Mouse (Mus musculus) heart, adult 8-10 months (tissue): Measurements from ENCODE around the gene Tnfaip6. TPM values are rescaled to one million over a fixed set of nuclear protein-coding genes. Genes with fewer than 3 reads are reported as not detected.
"Not testable (repeated sequence)": the region's sequence is repeated elsewhere in the genome, so short reads cannot be mapped to it uniquely, and the experiment has no call there.

Source experiments
- DNase-seq: peaks from one replicate; pipeline ENCODE4 v3.0.0; 2022; ENCODE audit warnings: low spot score
- total RNA-seq, 4 experiments: library from RNA; stranded (reverse); gene quantifications; 2 replicates each; pipeline ENCODE4 v1.2.4; 2022

Tnfaip6 gene
- total RNA-seq, result under 1 TPM; 0.59 to 0.86 (median 0.67) TPM

DNA sequence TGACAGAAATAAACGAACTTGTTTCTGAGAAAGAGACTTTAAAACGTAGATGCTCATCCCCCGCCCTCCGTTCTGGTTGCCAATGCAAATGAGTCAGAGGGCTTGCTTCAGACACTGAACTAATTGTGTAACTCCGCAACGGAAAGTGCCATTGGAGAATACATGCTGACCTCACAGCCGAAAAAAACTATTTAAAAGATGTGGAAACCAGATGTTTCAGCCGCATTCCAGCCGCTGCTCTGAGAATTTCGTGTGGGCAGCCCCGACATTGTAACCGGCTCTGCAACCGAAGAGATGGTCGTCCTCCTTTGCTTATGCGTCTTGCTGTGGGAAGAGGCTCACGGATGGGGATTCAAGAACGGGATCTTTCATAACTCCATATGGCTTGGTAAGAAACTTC is at the start of gene Tnfaip6:
Gene Tnfaip6 (plus strand): TSS at position 128 of the 400 bp plus-strand sequence.
- peak; percentile 83 for DNase-seq

DNA sequence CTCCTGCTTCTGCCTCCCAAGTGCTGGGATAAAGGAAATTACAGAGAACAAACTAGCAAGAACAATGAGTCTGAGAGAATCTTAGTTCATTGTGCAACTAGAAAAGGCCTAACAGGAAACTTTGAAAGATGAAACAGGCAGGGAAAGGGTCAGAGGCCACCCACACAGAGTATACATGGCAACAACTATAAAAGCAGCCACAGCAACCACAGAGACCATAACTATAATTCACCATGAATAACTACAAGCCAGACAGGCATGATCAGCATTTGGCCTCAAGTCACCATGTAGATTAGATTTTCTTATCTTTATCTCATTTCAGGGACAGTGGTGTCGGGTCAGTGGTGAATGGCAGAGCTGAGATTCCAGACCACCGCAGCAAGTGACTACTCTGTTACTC is 48.2 kb upstream of the Tnfaip6 start:
- DNase-seq, result no peak

DNA sequence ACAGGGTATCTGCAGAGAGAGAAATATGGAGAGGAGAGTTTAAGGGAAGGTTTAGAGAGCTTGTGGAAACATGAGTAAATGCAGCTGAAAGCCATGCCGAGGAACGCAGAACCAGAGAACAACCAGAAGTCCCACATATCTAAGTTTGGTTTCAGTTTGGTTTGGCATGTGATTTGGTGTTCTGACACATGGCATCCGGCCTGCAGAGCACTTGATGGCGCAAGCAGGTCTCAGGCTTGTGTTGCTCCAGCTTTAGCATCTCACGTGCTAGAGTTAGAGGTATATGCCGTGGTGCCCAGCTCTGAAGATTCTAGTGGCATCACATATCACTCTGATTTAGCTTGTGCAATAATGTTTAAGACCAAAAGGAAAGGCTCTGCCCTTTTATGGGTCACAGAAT is 46.4 kb upstream of the Tnfaip6 start:
- DNase-seq, result no peak

DNA sequence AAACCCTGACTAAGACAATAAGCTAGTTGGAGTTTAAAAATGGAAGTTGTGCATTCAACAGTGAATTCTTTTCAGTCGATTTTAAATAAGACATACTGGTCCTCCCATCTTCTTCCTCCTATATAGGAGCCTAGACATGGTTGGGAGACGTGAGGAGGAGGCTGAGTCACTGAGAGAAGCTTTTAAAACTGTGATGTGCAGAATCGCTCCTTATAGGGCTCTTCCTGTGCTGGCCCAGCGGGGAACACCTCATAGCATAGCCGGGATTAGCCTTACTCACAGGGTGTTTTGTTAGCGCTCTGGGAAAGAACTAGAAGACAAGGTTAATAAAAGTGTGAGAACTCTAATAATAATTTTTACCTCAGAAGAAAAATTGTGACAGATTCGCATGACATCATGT is 37.8 kb upstream of the Tnfaip6 start:
- DNase-seq, result no peak

DNA sequence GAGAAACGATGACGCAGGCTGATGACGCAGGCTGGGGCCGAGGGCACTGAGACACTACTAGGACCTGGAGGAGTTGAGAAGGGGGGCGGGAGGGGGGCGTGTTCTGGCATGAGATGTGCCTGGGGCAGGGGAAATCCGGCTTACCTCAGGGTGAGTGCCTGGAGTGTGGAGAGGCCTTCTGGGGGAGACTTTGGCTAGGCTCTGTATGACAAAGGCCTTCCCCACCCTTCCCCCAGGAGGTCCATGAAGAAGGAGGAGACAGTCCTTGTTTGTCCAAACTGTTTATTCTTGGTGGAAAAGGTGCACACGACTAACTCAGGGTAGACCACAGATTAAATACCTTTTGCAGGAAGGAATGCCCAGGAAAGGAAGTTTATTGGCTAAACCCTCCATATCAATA is 36.3 kb upstream of the Tnfaip6 start:
- no peak for DNase-seq

DNA sequence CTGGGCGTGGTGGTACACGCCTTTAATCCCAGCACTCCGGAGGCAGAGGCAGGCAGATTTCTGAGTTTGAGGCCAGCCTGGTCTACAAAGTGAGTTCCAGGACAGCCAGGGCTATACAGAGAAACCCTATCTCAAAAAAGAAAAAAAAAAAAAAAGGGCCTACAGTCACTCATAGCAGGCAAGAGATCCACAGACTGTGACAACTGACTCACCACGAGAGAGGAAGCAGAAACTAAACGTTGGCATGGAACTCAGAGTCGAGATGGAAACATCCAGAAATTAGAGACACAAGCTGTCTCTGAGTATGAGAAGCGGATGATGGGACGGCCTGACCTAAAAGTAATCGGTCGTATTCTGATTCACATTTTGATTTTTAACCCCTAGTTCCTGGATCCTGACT is 35.5 kb upstream of the Tnfaip6 start:
- DNase-seq, result not testable (repeated sequence)

DNA sequence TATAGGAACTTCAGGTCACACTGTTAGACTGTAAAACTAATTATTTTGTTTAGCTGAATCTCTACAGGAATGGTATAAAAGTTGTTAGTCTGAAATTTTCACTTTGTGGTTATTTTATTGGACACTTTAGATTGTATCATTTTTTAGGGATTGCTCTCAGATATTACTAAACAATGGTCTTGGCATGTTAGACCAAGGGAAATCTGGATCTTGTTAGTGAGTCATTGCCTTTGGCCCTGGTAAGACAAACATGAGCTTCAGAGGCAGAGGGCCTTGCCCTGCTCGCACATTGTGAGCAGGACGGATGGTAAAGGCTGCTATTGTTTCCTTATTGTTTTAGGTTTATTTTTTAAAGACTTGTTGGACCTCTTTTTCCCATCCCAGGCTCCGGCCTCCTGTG is 31.4 kb upstream of the Tnfaip6 start:
- peak; percentile 21 for DNase-seq

DNA sequence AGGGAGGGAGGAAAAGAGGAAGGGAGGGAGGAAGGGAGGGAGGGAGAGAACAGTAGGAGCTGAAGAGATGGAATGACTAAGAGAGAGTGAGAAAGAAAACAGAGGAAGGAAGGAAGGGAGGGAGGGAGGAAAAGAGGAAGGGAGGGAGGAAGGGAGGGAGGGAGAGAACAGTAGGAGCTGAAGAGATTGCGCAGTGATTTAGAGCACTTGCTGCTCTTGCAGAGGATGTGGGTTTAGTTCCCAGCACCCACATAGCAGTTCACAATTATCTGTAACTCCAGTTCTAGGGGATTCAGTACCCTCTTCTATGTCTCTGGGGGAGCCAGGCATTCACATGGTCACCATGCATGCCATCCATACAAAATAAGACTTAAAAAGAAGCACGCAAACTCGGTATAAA is 26.0 kb upstream of the Tnfaip6 start:
- DNase-seq, result not testable (repeated sequence)

DNA sequence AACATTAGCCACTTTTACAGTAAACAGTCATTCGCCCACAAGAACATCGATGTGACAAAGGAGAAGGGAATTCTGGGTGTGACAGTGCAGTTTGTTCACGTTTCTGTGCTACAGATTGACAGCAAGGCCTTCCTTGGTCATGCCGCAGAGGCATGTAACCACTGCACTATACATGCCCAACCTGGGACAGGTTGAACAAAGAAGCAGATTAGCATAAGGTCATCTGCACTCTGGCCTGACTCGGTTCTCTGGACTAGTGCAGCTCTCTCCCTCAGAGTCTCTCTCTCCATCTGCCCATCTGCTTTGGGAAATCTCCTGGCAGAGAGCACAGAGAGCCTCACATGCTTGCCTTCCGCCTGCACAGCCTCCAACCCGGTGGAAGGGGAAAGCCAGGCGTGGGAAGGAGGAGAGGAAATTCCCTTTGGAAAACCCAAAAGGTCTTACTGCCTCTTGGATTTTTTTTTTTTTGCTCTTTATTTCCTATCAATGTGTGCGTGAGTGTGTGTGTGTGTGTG is 24.4 kb upstream of the Tnfaip6 start:
- DNase-seq, result peak; percentile 16

DNA sequence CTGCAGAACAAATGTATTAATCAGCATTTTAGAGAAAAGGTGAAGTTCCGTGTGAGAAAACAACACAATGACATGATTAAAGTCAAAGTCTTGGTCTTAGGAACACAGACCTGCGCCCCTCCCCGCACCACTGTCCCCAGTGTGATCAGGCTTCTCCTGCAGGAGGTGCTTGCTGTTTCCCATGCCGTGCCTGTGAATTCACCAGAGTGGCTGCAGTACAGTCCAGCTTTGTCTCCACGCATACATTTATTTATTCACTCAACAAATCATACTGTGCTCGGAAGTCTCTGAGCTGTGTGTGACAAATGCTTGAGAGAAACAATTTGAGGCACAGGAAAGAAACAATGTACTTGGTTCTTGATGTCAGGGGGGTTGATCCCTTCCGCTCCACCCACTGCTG is 21.4 kb upstream of the Tnfaip6 start:
- DNase-seq, result no peak

DNA sequence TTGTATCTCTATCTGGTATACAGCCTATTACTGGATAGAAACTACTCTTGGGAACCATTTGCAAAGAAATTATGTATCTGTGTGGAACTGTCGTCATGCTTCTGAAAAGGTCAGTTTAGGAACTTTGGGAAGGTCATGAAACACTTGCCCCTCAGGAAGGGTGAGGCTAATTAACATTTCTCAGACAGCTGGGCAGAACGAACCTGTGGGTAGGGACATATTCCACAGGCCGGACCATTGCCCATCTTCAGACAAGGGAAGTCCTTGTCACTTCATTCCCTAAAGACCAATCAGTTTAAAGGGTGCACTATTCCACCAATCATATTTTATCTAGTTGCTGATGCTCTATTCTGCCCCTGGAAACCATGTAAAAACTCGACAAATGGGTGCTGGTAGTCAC is 10.7 kb upstream of the Tnfaip6 start:
- no peak for DNase-seq

DNA sequence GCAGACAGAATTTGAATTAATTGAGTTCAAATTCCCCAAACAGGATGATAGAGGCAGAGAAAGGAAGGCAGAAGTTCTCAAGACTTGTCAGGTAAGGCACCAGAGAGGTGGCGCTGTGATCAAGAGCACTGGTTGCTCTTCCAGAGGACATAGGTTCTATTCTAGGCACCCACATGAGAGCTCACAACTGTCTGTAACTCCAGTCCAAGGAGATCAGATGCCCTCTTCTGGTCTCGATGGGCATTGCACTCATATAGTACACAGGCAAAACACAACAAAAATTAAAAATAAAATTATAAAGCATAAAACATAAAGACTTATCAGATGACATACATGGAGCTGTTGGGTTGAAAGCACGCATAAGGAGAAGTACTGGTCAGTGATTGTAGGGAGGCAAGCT is 8.4 kb upstream of the Tnfaip6 start:
- DNase-seq, result no peak

DNA sequence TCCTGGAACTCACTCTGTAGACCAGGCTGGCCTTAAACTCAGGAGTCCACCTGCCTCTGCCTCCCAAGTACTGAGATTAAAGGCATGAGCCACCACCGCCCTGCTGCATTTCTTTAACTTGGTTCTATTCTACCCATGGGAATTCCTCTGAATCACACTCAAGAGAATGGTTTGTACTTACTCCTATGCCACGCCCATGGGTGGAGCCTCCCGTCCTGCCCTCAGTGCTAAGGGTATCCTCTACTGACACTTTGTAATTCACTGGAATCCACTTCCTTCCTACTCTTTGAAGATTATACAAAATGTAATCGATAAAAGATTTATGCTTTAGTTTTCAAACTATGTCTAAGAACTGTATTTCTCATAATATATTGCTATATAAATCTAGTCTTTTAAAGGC is 6.3 kb upstream of the Tnfaip6 start:
- no peak for DNase-seq

DNA sequence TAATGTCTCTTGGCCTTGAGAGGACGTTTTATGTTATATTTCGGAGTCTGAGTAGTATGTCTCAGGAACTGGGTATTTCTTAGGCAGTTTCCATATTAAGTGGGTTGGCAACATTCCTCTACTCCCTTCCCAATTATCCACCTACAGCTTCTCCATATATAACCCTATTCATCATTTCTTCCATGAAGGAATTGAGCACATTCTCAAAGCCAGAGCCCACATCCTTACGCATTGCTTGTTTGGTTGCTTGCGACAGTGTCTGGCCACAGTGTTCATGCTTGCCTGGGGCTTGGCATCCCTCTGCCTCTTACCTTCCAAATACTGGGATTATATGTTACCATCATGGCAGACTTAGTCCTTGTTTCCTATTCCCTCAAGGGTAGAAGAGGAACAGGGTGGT is 3.2 kb upstream of the Tnfaip6 start:
- no peak for DNase-seq

DNA sequence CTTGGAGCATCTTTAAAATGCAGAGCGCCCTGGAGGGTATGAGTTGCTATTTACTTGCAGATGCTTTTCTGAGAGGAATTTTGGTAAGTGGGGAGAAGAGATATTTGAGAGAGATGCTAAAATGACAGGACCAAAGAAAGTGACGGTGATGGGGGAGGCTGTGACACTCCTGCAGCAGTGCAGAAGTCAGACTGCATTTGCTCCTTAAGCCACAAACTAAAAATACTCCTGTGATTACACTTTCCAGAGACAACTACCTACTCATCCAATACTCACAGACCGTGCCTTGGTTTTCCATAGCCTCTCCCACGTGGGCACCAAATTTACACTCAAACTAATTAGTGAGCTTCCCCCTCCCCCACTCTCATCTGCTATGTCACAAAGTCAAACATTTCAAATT is 2.7 kb upstream of the Tnfaip6 start:
- DNase-seq, result no peak

DNA sequence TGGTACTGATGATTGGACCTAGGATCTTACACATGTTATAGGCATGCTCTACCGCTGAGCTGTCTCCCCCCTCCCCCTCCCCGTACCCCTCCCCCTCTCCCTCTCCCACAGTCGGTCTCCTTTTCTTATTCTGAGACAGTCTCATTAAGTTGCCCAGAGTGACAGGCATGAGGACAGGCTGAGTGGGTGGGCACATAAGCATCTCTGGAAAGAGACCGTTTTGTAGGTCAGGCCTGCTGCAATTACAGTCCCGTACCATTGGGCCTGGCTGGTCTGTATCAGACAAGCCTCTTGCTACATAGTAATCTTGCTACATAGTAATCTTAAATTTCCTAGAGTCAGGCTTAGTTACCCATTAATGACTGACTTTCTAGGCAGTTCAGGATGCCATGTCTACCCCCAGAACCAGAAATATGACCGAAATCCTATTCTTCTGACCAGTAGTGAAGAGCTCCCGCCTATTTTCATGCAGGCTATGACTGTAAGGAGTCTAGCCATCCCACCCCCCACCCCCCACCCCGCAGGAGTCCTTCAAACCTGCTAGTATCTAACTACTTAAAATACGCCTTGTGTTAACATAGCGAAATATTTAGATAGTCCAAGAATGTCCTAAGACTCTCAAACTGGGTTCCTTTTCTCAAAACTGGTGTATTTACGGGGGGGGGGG is 747 bp upstream of the Tnfaip6 start:
- DNase-seq, result no peak

DNA sequence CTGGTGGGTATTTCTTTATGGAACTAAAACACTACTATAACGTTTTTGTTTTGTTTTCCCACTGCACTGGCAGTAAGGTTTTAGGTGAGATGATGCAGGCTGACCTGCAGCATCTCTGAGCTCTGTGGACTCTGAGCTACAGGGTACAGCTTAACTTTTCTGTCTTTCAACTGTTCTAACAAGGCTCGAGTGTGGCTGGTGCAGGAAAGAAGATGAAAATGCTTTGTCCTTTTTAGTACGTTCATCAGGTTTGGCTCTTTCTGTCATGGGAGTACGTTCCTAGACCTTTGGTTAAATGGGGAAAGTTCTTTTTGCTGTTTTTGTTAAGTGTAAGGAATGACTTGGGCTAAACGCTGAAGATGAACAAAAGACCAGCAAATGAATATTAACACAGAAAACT is 749 bp downstream of the Tnfaip6 start:
- DNase-seq, result no peak

DNA sequence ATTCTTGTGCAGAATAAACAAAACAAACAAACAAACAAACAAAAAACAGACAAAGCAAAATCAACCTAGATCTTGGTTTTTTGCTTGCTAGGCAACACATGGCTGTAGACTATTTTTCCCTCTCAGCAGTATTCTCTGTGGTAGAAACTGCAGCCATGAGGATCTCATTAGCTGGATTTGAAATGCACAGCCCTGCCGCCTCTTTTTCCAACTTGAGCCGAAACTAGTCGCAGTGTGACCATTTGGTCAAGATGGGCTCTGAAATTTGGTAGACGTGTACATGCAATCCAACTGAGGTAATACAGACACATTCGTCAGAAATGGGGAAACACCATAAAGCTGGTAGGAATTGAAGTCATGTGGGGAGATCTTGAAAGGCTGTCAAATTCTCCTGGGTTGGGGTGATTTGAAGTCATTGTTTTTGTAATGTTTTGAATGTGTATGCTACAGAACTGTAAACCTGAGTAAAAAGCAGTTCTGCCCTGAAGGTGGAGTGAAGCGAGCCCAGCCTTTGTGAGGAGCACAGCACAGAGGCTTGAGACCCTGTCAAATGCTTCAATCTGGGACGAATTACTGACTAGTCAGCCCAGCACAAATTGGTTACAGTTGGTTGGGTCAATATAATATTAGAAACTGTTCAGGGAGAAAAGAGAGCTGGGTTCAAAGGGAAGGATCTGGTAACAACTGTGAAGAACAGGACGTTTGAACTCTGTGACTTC is 1.4 kb downstream of the Tnfaip6 start:
- DNase-seq, result no peak

DNA sequence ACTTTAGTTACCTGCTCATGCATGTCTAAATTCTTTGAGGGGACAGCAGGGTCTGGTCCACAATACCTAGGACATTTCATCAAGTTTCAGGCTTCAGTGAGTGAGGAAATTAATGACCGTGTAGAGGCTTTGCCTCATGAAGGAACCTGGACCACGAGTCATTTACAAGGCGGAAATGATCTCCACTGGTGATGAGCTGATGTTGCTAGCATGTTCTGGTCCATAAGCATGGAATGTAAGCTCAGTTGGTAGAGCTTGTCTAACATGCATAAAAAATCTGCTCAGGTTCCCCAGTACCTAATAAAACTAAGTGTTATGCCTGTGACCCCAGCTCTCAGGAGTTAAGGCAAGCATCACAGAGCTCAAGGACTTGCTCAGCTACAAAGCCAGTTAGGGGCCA is 4.3 kb downstream of the Tnfaip6 start:
- no peak for DNase-seq

DNA sequence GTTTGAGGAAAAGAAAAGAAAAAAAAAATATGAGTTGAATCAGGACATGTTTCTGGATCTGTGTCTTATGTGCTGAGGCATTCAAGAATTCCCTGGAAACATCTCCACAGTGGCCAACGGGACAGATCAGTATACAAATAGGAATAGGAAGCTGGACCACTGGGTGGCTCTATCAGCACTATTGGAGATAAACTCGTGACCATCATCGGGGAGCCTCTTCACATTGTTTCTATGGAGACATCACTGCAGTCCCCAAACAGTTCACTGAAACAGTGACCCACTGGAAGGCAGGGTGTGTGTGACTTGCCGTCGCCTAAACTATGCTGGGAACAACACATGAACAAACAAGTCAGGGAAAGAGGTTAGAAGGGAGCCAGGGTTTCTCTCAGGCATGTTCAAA is 4.9 kb downstream of the Tnfaip6 start:
- DNase-seq, result no peak

DNA sequence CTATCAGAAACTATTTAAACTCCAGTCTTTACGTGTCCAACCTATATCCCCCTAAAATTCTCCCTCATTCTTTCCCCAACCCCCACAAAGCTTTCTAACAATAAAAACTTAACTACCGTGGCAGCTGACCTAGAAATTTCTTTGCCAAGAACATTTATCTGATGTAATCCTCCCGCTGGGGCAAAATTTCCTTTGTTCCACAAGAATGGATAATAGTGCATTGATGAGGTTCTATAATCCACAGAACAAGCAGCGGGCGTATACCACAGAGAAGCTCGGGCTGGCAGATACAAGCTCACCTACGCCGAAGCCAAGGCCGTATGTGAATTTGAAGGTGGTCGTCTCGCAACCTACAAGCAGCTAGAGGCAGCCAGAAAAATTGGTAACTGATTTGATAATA is 5.7 kb downstream of the Tnfaip6 start:
- DNase-seq, result no peak

DNA sequence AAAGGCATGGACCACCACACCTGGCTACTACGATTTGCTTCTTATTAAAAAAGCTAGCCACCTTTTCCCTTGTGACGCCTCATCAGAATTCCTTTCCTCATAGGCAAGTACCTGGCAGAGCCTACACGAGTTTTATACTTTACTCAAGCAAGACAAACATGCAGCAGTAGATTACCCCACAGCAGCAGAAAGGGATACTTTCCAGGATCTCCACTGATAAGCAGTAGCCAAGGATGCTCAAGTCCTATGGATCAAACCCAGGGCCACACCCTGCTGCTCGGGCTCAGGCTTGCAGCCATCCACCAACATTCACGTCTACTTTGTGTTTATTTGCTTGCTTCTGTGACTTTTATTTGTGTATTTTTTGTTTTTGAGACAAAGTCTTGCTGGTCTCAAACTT is 8.2 kb downstream of the Tnfaip6 start:
- DNase-seq, result no peak

DNA sequence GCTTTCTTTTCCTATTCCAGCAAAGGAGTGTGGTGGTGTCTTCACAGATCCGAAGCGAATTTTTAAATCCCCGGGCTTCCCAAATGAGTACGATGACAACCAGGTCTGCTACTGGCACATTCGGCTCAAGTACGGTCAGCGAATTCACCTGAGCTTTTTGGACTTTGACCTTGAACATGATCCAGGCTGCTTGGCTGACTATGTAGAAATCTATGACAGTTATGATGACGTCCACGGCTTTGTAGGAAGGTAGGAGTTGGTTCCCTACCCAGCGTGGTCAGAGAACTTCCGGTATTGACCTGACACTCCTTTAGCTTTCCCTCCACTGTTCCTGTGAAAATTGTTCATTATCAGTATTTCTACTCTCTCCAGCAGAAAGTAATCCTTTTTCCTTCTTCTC is 13.0 kb downstream of the Tnfaip6 start:
- no peak for DNase-seq
